Mouse (Mus musculus) T-helper 1 cell (primary cell): ENCODE results near the gene Tfap2b.

ENCODE experiments used
- in situ Hi-C: fragments of 300-600 bp; cut with MboI, MseI; formaldehyde crosslinking; loops from one replicate; pipeline ENCODE4 v1.15.1; 2025; ENCODE audit warnings: high pct_unique_total_duplicates

Gene Tfap2b

DNA sequence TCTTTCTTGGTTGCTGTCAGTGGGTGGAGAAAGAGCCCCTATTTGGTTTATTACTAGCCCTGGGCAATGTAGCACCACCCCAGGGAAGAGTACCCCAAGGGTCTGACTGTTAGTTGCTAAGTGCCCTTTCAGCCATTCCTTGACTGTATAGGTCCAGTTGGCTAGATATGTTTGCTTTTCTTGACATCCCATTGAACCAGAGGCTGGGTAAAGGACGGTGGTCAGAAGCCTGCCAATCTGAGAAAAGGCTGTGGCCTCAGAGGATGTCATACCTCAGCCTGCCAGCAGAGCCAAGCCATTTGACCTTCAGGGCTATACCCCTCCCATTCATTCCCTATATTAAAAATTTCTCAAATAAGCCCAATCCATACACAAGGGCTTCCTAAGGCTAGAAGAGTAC lies 24.0 kb downstream of the Tfap2b start:
- in situ Hi-C loops = no loop called here

DNA sequence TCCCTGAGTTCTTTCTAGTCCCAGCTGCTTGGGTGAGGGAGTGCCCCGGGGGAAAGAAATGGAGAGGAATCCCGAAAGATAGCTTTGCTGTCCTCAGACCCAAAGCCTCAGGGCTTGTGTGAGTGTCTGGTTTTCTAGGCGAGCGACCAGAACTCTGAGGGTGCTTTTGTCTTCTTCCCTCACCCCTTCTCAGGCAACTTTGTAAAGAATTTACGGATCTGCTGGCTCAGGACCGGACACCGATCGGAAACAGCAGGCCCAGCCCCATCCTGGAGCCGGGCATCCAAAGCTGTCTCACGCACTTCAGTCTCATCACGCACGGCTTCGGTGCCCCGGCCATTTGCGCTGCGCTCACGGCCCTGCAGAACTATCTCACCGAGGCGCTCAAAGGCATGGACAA lies 25.1 kb downstream of the Tfap2b start:
- in situ Hi-C loops = no loop called here

DNA sequence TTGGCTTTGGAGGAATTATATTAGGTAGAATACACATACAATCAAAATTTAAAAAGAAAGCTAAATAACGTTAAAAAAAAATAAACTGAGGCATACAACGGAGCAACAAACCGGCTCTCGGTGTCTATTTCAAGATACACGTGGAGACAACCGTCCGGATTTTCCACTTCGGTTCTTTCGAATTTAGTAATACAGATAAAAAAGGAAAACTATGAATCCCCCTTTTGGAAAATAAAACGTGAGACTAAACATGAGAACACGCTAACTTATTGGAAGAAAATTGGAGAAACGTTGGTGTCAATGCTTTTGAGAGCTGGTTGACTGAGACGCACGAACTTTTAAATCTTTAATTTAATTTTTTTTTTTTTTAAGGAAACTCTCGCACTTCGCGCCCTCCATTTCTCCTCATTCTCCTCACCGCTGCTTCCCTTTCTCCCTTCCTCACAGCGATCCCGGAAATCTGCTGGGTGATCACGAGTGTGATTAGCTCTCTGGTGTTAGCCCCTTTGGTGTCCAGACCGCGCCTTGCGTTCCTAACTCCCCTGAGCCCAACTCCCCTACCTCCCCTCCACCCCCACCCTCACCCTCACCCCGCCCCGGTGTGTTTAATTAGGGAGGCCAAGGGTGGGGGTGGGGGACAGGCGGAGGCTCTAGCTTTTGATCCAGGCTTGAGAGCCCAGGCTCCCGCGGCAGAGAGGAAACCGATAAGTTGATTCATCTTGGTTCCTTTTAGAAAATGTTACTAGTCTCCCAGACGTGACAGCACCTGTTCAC lies 25.9 kb downstream of the Tfap2b start:
- in situ Hi-C loops = no loop called here

DNA sequence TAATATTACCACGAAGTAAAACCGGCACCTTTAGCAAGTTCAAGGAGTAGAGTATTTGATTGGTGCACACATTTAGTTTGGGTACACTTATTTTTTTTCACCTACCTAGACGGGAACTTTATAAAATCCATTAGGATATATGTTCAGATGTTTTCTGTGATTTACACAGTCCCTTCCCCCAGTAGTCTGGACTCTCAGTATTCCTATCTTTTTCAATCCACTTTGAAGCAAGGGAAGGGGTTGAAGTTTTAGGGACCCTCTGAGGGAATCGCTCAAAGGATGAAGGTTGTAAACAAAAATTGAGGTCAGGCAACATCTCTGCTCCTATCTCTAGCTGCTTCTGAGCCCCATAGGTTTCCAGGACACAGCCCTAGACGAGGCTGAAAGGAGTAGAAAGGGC lies 27.3 kb downstream of the Tfap2b start:
- in situ Hi-C loops = no loop called here

DNA sequence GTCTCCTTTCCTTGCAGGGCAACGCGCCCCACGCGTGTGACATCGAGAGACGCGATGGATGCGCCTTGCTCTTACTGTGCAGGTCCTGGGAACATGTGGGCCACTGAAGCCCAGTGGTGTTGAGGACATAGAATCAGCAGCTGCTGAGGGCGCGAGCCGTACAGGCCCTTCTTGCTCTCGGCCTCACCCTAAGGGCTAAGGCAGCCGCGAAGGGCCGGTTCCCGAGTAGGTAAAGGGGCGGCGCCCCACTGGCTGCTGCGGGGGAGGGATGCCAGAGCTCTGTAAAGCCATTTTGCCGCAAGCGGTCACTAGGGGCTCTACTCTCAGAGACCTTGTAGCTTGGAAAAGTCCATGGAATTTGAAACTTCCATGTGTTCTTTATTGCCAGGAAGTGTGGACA lies 27.9 kb downstream of the Tfap2b start:
- in situ Hi-C loops = no loop called here

DNA sequence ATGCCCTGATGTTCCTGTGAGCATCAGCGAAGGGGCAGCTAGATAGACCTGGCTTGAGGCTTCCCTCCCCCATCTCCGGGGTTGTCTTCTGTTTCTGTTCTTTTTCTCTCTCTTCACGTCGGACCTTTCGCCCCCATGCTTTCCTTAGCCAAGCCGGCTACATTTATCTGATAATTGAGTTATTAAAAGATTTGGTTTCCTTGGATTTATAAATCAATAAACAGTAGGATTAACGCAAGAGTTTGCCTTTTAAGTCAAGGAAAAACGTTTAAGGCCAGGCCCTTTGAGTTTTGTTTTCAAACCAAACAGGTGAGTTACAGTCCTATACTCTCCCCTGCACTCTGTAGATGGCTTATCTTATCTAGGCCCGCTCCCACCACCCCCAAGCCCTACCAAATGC lies 28.3 kb downstream of the Tfap2b start:
- in situ Hi-C loops = no loop called here

DNA sequence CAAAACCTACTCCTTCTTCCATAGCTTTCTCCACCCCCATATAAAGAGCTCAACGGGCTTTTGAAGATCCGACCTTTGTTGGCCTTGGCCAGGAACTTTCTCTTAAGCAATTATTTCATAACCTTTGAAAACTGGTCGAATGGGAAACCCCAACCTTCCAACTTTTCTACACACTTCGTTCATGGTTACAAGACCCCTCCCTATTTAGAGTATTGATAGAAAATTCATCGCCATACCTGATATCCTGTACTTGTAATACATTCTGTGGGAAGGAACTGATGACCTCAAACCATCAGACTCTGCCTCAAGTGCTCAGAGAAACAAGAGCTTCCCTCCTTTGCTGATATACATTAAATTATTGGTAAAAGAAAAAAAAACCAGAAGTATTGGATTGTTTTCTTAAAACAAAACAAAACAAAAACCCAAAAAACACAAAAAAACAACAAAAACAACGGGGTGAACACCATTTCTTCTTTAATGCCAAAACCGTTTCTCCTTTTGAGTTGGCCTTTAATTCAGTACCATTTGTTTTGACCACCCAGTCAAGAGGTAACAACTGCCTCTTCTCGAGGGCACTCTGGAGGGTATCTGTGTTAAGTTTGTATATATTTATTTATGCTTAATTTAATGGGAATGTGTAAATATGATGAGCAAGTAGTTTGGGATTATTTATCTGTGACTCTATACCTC lies 29.2 kb downstream of the Tfap2b start:
- in situ Hi-C loops = no loop called here

DNA sequence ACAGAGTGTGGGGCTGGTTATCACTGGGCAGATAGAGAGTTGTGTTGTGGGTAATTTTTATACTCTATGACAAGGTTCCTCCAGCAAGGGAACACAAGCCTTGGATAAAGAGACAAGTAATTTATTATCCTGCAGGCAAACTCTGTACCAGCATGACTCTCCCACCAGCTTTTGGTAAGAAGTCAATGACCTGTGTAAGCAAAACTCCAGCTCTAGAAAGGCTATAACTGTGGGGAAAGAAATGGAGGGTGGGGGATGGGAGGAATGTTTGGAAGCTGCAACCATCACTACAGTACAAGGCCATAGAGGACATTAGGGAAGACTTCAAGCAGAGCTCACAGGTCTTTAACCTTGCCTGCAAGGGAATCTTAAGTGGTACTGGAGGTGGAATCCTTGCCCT lies 31.3 kb downstream of the Tfap2b start:
- in situ Hi-C loops = no loop called here

DNA sequence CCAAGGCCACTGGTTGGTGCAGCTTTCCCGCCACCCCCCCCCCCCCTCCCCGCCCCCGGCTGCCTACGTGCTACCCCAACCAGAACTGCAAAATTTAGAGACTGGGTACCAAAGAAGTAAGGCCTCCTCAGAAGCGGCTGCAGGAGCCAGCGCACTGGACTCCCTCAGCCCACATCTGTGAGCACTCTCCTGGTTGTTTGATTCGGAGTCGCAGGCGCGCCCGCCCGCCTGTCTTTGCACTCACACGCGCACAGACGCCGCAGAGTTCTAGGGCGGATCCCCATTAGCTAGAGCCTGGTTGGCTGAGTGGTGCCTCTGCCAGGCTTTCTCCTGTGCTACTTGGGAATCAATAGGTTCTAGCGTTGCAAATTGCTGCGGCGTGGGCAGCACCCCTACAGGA lies 32.6 kb downstream of the Tfap2b start:
- in situ Hi-C loops = no loop called here

DNA sequence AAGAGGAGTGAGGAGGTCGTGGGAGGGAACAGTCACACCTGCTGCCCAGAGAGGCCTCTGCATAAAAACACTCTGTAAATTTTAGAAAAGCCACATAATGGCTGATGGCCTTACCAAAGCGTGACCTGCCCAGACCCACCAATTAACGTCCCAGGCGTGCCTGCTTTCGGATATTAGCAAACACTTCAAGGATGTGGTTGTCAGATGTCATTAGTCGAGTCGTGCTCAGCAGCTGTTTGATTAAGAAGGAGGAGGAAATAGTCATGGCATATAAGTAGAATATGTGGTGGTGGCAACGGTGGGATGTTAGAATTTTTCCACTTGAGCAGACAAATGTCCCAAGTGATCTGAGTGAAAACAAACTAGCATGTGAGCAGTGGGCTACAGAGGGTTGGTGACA lies 33.3 kb downstream of the Tfap2b start:
- in situ Hi-C loops = no loop called here

DNA sequence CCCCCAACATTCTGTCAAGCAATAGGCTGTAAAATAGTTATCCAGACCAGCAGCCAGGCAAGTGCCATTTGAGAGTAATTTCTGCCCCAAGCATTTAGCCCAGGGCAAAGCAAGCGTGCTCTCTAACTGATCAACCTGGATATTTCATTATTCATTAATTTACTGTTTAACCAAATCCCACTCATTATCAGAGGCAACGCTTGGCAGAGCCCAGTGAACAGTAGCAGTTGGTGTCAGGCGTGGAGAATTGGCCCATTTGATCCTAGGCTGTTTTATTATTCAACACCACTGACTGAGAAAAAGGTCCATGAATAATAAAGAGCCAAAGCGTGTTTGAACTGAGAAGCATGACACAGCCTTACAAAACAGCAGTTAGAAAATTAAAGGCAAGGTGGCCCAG lies 36.3 kb downstream of the Tfap2b start:
- in situ Hi-C loops = no loop called here

DNA sequence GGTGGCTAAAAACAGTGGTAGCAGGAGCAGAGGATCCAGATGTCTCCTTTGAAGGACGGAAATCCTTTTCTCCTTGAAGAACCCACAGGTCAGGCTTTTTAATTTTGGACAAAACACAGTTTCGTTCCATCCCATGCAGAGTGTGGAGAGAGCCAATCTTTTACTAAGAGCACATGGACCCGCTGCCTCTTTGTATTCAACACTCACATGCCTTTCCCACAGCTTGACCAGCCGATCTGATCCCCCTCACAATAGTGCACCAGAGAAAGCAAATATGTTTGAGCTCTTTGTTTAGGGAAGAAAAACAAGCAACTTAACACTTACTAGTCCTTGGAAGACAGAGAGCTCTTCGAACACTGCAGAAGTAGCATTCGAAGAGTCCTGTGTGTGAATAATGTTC lies 42.6 kb downstream of the Tfap2b start:
- in situ Hi-C loops = loop anchor here (10.0 kb wide), 1 partner anchor 684 kb away; no protein-coding TSS in a partner anchor

DNA sequence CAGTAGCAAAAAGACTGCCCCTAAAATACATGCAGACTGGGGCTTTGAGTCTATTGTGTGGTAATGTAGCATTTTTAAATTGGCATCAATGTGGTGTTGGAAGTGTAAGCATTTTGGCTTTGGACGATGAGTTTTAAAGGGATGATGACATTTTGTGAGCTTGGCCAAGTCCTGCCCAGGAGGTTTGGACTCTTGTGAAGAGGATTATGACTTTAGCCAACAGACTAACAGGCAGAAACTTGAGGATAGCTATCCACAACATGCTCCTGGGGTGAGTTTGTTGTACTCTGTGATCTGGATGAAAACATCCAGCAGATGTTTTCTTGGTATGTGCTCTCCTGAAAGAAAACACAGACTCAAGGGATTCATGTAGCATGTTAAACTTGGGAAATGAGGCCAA lies 60.9 kb downstream of the Tfap2b start:
- in situ Hi-C loops = no loop called here
